Mouse (Mus musculus): Measurements from ENCODE around the gene Mroh2a.

DNA sequence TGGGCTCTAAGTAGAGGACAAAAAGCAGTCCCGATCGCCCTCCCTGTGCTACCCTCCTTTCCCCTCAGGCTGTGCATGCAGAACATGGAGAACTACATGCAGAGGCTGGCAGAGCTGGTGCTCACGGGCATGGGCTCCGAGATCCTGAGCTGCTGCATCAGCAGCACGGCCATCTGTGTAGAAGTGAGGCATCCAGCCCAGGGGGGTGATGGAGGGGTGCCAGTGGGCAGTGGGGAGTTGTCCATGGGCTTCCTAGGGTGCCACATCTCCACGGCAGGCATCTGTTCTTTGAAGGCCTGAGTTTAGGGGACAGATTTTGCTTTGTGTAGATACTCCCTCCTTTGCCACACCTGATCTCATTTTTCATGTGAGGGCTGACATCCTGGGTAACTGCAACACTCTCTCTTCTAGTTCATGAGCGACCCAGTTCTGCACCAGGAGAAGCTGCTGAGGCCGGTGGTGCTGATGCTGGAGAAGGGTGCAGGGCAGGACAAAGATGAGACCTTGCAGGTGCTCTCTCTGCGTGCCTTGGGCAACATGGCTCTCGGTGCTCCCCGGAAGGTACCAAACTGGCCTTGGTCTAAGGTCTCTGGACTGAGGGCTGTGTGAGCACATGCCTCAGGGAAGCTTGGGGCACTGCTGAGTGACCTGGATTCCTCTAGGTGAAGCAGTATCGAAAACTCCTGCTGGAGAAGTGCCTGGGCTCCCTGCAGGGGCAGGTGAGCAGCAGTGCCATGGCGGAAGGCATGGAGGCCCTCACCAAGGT, 29.4 kb downstream of the Mroh2a start:
- TF ChIP-seq CTCF (IDR thresholded peaks at IDR 0.05; ENCODE audit: borderline replicate concordance, extremely low read depth, insufficient read depth, insufficient read length), result no peak
- TF ChIP-seq POLR2A (IDR thresholded peaks at IDR 0.05; ENCODE audit: borderline replicate concordance, extremely low read depth, insufficient read depth, insufficient read length, poor library complexity, severe bottlenecking), result no peak

Measured in brain, embryonic 14.5 days (tissue).